Mouse (Mus musculus): ENCODE data around the gene Nmnat2.

- no peak for TF ChIP-seq POLR2A (IDR thresholded peaks at IDR 0.05; ENCODE audit: low read depth, low read length)
- no peak for TF ChIP-seq CTCF (IDR thresholded peaks at IDR 0.05; ENCODE audit: extremely low read depth, insufficient read depth, insufficient read length, insufficient replicate concordance)
These were observed 165.8 kb downstream of the Nmnat2 start for GRCm38 (mm10) chr1:153120544-153120943.

Measured in spleen, adult 2 months (tissue).